Mouse (Mus musculus): ENCODE data around the gene Gorasp2.

Gene Gorasp2

DNA sequence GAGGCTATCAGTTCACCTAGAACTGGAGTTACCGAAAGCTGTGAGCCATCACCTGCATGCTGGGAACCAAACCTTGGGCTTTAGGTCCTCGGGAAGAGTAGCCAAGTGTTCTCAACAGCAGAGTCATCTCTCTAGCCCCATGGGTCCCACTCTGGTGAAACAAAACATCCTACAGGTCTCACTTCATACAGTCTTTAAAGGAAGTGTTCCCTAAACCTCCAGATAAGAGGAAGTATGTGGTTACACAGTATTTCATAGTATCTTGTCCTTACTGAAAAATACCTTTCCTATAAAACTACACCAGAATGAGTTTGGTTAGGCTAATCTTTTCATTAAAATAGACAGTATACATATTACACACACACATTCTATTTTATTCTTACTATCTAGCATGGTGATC, 81.2 kb downstream of the Gorasp2 start:
- DNase-seq (ENCODE audit: low read depth, low spot score), result no peak

DNA sequence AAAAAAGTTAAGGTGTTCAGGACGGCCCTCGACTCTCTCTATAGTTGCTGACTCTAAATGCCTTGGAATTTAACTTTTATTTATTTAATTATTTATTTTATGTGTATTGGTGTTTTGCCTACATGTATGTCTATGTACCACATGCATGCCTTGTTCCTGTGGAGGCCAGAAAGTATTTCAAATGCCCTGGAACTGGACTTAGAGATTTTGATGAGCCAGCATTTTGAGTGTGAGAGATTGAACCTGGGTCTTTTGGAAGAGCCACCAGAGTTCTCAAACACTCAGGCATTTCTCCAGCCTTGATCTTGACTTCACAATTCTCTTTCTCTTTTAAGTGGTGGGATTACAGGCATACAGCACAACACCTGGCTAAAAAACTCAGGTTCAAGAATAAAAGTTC, 90.3 kb downstream of the Gorasp2 start:
- DNase-seq (ENCODE audit: low read depth, low spot score), result no peak

GRCm38 (mm10) chr2:70752149-70752548, 90.8 kb downstream of the Gorasp2 start:
- DNase-seq (ENCODE audit: low read depth, low spot score), result no peak

Data from c-Kit-negative CD71-positive TER-119-positive erythroid progenitor cells, embryonic 14.5 days (primary cell).